Comparison of ENCODE assay signal across 11 mouse cellular contexts in genomic region chr4:152475941-152476340, GRCm38 (mm10). TPM values are rescaled to one million over a fixed set of nuclear protein-coding genes. Genes with fewer than 3 reads are reported as not detected.
A peak's percentile ranks its signal among the peaks of the same experiment; 100 is the strongest.
DNase-seq lines count a peak whose midpoint lies in the region; ATAC-seq and TF ChIP-seq lines count a peak whose summit lies in the region.
"Had no signal": no experiment of that assay in that cellular context is flagged by ENCODE, and none has a peak within 500 bp of the region (broad histone marks: within the 10 kb centered on the region; RNA-seq: fewer than 3 reads in every experiment).

No protein-coding gene starts in this region.

- H3K4me3 ChIP-seq in left cerebral cortex, adult 2 months: peak overlapping the region; percentile 80
- no peak overlapping the region for H3K4me3 ChIP-seq in forebrain, embryonic 14.5 days (ENCODE audit: low read depth, low read length)
- peak overlapping the region; percentile 69; the same call in 1 of the 2 replicates for H3K4me3 ChIP-seq in limb, embryonic 13.5 days
- peak overlapping the region; percentile 86 for H3K4me3 ChIP-seq in neural tube, embryonic 15.5 days (replicated peaks)
- H3K4me3 ChIP-seq: erythroblast, embryonic 14.5 days had no signal

- H3K9me3 ChIP-seq in forebrain, embryonic 14.5 days (replicated peaks; ENCODE audit: control insufficient read depth, low read length): no peaks in the 10 kb centered on the region
- H3K9me3 ChIP-seq in limb, embryonic 13.5 days: peaks cover 18% of the 10 kb centered on the region
- H3K9me3 ChIP-seq in neural tube, embryonic 15.5 days (replicated peaks): 0 out of 2 replicates have a peak, but pooled peaks cover 3% of the 10 kb centered on the region
- H3K9me3 ChIP-seq: lung, embryonic 15.5 days had no signal

- no peak for DNase-seq in left cerebral cortex, adult 2 months (ENCODE audit: extremely low spot score in 1 of 2, low spot score in 2 of 2)
- no peak for DNase-seq in left cerebral cortex, postnatal 10 days (ENCODE audit: extremely low spot score in 1 of 2, low spot score in 2 of 2)
- no peak for DNase-seq in forebrain, embryonic 14.5 days (ENCODE audit: low spot score)
- DNase-seq in frontal cortex, postnatal 25 days (ENCODE audit: low spot score in 2 of 2): no peak
- no peak for DNase-seq in left cerebral cortex, adult 9 months (ENCODE audit: low spot score in 2 of 2)
- DNase-seq: gastrocnemius, postnatal 25 days had no signal

- ATAC-seq in forebrain, embryonic 14.5 days: no peak
- no peak for ATAC-seq in limb, embryonic 13.5 days (ENCODE audit: low FRiP score, low read depth)
- ATAC-seq in neural tube, embryonic 15.5 days (ENCODE audit: low FRiP score): no peak
- no peak for ATAC-seq in cerebellum, adult (ENCODE audit: insufficient number of reproducible peaks, low FRiP score, low TSS enrichment)

- no peaks in the 10 kb centered on the region for H3K36me3 ChIP-seq in forebrain, embryonic 14.5 days (ENCODE audit: control insufficient read depth, insufficient read depth, low read length)
- no peaks in the 10 kb centered on the region for H3K36me3 ChIP-seq in limb, embryonic 13.5 days
- H3K36me3 ChIP-seq in neural tube, embryonic 15.5 days: no peaks in the 10 kb centered on the region
- H3K36me3 ChIP-seq: lung, embryonic 15.5 days had no signal

- H3K9ac ChIP-seq in forebrain, embryonic 14.5 days (ENCODE audit: low read length): no peak overlapping the region
- H3K9ac ChIP-seq in limb, embryonic 13.5 days: no peak overlapping the region
- H3K9ac ChIP-seq in neural tube, embryonic 15.5 days (replicated peaks): peak overlapping the region; percentile 57

- 87% methylated on average over 7 of the region's 7 CpGs for WGBS in forebrain, embryonic 14.5 days
- 80% methylated on average over 7 of the region's 7 CpGs for WGBS in limb, embryonic 13.5 days
- WGBS in neural tube, embryonic 15.5 days: 86% methylated on average over 7 of the region's 7 CpGs

- H3K27ac ChIP-seq in left cerebral cortex, adult 2 months: peak overlapping the region; percentile 92
- no peak overlapping the region for H3K27ac ChIP-seq in forebrain, embryonic 14.5 days (ENCODE audit: low read depth, low read length)
- no peak overlapping the region for H3K27ac ChIP-seq in limb, embryonic 13.5 days
- H3K27ac ChIP-seq in neural tube, embryonic 15.5 days (replicated peaks): no peak overlapping the region
- H3K27ac ChIP-seq: lung, embryonic 15.5 days had no signal

- no peak for TF ChIP-seq CTCF in left cerebral cortex, adult 2 months (IDR thresholded peaks at IDR 0.05)

- no peaks in the 10 kb centered on the region for H3K27me3 ChIP-seq in forebrain, embryonic 14.5 days (replicated peaks; ENCODE audit: control insufficient read depth, insufficient read depth, low read length)
- H3K27me3 ChIP-seq in limb, embryonic 13.5 days: peaks cover 30% of the 10 kb centered on the region
- H3K27me3 ChIP-seq in neural tube, embryonic 15.5 days (replicated peaks): no peaks in the 10 kb centered on the region

- H3K4me2 ChIP-seq in forebrain, embryonic 14.5 days (ENCODE audit: low read length): peak overlapping the region; percentile 85; the same call in 1 of the 2 replicates
- H3K4me2 ChIP-seq in limb, embryonic 13.5 days (replicated peaks): 0 out of 2 replicates have a peak overlapping the region, but pooled peaks have one; percentile 83
- peak overlapping the region; percentile 85 for H3K4me2 ChIP-seq in neural tube, embryonic 15.5 days

- peaks cover 14% of the 10 kb centered on the region for H3K4me1 ChIP-seq in forebrain, embryonic 14.5 days (ENCODE audit: control insufficient read depth, insufficient read depth, low read length)
- peaks cover 18% of the 10 kb centered on the region for H3K4me1 ChIP-seq in limb, embryonic 13.5 days
- H3K4me1 ChIP-seq in neural tube, embryonic 15.5 days: peaks cover 33% of the 10 kb centered on the region

- intact Hi-C loops in left cerebral cortex, adult 2 months (cut with DNase I): loop anchor here (2.0 to 5.0 kb wide), 2 partner anchors 19 to 149 kb away; partner anchors contain the start of gene Rpl22
- intact Hi-C loops in left cerebral cortex, postnatal 10 days (cut with DNase I): no loop called here

RNA-seq across cellular contexts. Expression of gene Nphp4, which starts 0.6 kb away (rescaled TPM):
- 10 to 100 TPM; 22.8 to 24.9 TPM for total RNA-seq in left cerebral cortex, adult 2 months (2021)
- total RNA-seq in left cerebral cortex, postnatal 10 days (2021): 10 to 100 TPM; 14.6 to 15.1 TPM
- polyA plus RNA-seq in forebrain, embryonic 14.5 days (2014; fragmentation: Nextera tagmentation; extraction: Ambion mirVana): 3.6 and 4.4 TPM in 2 replicates
- 2.4 and 3.2 TPM in 2 replicates for polyA plus RNA-seq in limb, embryonic 13.5 days (2015; fragmentation: Nextera tagmentation; extraction: Ambion mirVana)
- 4.9 and 5.4 TPM in 2 replicates for polyA plus RNA-seq in neural tube, embryonic 15.5 days (2015; fragmentation: Nextera tagmentation; extraction: Ambion mirVana)

RNA-seq across cellular contexts. Expression of gene Kcnab2, which starts 1.7 kb away (rescaled TPM):
- total RNA-seq in left cerebral cortex, adult 2 months (2021): 100 to 1,000 TPM; 375 to 385 TPM
- total RNA-seq in left cerebral cortex, postnatal 10 days (2021): 100 to 1,000 TPM; 123 to 134 TPM
- polyA plus RNA-seq in forebrain, embryonic 14.5 days (2014; fragmentation: Nextera tagmentation; extraction: Ambion mirVana): 11.2 and 13.4 TPM in 2 replicates
- 8.7 and 9.7 TPM in 2 replicates for polyA plus RNA-seq in limb, embryonic 13.5 days (2015; fragmentation: Nextera tagmentation; extraction: Ambion mirVana)
- polyA plus RNA-seq in neural tube, embryonic 15.5 days (2015; fragmentation: Nextera tagmentation; extraction: Ambion mirVana): 37.1 and 50.5 TPM in 2 replicates
